Mouse (Mus musculus) MN1 (cell line): ENCODE results near the gene Zmynd11.

Experiments used
- DNase-seq: peaks from one replicate; pipeline ENCODE4 v3.0.0-alpha.2; 2016; ENCODE audit warnings: low spot score

The Zmynd11 gene

DNA sequence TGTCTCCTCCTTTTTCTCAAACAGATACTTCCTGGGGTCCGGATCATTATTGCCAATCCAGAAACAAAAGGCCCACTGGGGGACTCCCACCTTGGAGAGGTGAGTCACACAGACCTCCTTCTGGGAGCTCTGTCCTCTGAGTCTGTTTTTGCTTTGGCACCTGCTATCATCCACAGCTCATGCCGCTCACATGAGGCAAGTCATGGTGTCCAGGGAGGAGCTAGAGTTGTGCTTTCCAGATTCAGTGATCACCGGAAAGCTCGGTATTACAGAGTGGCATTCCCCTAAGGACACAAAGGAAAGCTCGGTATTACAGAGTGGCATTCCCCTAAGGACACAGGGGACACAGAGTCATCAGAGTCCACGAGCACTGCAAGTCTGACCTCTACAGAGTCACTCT, 108.5 kb downstream of the Zmynd11 start:
- DNase-seq: no peak

DNA sequence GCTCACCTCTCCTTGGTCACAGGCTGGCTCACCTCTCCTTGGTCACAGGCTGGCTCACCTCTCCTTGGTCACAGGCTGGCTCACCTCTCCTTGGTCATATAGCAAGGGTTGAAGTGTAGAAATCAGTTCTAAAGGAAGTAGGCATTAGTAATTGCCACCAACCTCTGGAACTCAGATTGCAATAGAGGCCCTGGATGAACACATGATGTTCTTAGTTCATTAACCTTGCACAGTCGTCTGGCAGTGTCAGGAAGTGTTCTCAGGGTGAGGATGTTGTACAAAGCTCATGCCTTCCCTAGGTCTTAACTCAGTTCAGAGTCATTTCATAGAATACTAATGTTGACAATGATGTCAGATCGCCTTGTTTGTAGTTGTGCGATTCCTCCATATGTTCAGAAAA, 112.1 kb downstream of the Zmynd11 start:
- no peak for DNase-seq

DNA sequence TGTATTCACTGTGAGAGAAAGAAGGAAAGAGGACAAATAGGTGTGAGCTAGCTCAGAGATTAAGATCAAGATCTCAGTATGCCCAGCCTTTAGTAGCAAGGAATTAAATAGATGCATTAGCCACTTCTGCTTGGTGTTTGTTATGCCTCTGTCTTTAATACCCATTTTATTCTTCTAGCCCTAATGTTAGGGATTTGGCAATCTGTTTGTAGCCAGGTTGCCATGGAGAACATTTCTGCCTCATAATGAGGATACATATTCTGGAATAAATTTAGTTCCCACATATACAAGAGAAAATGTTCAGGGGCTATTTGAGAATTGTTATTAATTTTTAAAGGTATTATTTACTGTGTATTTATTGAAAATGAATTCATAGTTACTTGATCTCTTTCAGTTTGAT, 114.5 kb downstream of the Zmynd11 start:
- DNase-seq: no peak

DNA sequence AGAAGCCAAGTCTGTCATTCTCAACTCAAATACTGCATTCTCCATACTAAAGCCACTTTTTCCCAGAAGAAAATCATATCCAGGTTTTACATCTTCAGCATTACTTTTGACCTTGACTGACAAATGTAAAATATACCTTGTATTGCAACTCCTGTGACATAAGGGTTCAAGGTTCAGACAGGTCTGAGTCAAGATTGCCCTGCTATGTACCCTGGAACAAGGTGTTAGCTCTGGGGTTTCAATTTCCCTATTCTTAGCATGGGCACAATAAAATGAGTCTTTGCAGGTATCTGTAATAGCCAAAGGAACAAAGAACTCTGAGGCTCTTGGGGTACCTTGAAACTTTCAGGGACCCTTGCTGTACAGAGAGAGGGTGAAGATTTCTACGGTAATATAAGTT, 115.2 kb downstream of the Zmynd11 start:
- DNase-seq: no peak

DNA sequence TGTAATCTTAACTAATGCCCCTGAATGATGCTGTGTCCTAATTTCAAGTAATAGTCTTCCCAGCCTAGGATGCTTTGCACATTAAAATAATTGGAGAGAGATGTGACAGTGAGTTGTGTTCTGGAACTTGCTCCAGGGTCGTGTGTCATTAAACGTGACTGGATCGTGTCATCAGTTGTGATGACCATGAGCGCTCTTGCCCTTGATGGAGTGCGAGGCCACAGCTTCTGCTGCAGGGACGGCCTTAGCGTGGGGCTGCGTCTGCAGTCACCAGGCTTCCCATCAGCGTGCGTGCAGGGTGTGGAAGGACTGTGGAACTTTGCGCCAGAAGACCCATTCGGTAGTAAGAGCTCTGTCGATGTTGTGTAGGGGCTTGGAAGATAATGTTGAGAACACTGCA, 116.4 kb downstream of the Zmynd11 start:
- DNase-seq: no peak

DNA sequence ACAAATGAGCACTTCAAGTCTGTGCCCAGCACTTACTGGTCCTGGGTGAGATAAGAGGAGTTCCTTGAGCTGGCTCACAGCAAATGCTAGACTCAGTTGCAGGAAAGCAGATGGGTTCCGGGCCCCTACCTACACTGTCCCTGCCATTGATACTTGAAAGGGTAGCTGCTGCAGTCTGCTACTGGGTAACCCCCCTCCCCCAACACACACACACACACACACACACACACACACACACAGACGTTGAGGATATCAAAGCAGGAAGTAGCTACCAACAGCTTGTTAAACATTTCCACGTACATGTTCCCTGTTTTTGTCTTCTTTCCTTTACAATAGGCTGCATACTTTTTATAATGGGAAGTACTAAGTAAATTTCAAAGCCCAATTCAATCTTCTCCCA, 127.2 kb downstream of the Zmynd11 start:
- DNase-seq: no peak

DNA sequence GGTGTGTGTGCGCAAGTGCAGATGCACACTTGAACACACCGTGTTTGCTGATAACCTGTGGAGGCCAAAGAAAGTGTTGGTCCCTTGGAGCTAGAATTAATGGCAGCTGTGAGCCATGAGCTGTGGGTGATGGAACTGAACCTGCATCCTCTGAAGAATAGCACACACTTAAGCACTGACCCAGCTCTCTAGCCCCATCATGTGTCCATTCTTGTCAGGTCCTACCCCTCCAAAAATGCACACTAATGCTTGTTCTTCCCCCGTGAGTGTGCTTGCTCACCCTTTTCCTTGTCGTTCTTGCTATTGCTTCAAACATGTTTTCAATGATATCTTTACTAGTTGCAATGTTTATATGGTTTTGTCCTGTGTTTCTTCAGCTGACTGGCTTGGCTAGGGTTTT, 128.6 kb downstream of the Zmynd11 start:
- peak; percentile 44 for DNase-seq

DNA sequence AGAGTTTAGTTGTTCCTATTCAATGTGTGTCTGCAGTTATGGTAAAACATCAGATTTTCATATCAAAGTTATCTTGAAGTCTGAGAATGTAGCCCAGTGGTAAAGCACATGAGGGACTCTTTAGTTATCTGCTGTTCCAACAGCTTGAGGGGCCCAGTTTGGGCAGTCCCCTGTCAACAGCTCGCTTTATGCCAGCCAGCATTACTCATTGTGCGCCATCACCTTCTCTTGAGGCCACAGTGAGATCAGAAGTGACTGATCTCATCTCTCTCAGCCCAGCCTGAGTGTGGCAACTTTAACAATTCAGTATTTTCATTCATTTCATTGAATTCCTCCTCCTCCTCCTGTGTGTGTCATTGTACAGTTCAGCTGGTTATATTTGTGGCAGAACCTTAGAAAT, 129.2 kb downstream of the Zmynd11 start:
- DNase-seq: no peak
